Mouse (Mus musculus): ENCODE data around the gene Ube2o.
"Not testable (repeated sequence)": the region's sequence is repeated elsewhere in the genome, so short reads cannot be mapped to it uniquely, and the experiment has no call there.

Ube2o gene

DNA sequence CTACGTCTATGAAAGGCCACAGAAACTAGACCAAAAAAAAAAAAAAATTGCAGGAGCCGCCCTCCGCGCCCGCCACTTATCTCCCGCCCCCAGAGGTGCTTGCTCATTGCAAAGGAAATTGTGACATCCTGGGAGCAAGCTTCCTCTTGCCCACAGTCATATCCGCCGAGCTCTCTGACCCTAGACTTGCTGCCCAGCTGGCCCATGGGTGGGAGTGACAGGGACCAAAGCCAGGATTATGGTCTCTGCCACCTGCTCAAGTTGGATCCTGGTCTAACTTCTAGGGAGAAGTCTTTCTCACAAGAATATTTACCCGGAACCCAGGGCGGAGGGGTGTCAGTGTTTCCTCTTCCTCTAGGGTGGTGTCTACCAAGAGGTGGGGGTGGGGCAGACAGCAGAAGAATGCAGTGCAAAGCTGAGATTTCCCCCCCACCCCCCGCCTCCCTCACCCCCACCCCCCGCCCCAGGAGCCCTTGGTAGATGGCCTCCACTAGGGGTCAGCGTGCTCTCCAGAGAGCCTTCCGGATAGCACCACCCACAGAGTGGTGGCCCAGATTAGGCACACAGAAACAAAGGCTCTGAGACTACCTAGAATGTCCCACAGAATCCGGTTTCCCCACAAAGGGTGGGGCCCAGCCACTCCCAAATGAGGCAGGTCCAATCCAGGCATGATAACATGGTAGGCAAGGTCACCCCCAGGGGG lies 34.6 kb upstream of the Ube2o start:
- DNase-seq (ENCODE audit: extremely low spot score): peak; percentile 23

DNA sequence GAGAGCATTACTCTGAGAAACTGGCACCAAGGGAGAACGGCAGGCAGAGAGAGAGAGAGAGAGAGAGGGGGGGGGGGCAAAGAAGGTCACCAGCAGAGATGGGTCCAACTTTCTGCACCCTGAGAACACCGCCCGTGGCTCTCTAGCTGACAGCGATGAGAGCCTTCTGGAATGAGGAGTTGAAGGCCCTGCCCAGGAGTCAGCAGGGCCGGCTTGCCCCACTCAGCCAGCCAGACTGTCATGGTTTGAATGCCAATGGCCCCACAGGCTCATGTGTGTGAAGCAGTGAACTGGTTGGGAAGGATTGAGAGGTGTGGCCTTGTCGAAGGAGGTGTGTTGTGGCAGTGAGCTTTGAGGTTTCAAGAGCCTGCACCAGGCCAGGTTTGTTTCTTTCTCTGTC lies 32.0 kb upstream of the Ube2o start:
- DNase-seq (ENCODE audit: extremely low spot score): no peak

DNA sequence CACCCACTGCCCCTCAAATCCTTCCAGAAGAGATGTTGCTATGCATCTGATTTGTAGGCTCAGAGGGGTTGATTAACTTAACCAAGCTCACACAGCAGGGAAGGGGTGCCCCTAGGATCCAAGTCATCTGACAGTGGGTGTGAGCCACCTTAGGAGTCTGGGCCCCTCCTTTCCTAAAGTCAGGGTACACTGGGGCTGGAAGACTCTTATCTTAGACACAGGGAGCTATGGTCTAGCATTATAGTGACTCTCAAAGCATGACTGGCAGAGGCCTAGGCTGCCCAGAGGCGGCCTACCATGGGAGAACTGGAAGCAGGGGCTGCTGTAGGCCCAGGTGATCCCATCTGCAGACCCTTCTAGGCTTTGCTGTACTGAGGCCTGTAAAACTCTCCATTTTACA lies 31.3 kb upstream of the Ube2o start:
- no peak for DNase-seq (ENCODE audit: extremely low spot score)

DNA sequence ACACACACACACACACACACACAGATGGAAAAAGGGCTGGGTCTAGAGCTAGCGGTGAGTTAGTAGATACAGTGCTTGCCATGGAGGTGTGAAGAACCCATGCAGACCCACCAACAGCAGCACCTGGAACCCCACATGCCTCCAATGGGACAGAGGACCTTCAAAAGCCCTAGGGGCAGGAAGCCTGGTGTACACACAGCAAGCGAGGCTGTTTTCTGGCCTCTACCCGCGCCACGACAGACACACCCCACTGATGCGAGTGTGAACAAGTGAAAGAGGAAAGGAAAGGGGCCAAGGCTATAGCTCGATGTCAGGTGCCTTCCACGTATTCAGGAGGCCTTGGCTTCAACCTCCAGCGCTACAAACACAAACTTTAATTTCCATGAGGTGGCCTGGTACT lies 30.6 kb upstream of the Ube2o start:
- DNase-seq (ENCODE audit: extremely low spot score): no peak

DNA sequence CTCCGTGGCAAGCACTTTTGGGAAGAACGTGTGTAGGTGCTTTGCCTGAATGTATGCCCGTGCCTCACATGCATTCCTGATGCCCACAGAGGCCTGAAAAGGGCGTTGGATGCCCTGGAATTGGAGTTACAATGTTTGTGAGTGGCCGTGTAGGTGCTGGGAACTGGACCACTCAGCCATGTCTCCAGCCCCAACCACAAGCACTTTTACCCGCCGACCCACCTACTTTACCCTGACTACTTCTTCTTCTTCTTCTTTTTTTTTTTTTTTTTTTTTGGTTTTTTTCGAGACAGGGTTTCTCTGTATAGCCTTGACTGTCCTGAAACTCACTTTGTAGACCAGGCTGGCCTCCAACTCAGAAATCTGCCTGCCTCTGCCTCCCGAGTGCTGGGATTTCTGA lies 29.9 kb upstream of the Ube2o start:
- DNase-seq (ENCODE audit: extremely low spot score): not testable (repeated sequence)

DNA sequence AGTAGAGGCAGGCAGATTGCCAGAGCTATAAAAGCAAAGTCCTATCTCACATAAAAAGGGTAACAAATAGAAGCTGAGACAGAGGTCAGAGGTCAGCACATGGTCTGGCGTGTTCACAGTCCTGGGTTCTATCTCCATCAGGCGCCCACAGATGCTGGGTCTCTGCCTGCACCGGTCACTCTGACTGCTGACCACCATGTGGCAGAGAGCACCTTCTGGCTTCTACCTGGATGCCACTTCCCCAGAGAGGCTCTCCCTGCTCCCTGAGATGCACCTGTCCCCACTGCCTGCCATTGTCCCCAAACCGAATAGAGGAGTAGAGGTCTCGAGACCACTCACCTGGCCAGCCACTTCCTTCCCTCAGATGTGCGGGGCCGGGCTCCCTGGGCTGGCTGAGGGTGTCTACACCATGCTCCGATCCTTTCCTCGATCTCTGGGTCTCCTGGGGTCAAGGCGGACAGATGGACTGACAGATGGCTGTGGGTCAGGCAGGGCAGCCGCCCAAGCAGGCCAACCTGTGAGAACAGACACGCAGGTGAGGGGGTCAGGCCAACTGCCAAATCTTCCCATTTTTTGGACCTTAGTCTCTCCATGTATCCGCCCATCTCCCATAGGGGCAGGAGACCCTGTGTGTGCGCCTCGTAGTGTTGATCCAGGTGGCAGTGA lies 28.9 kb upstream of the Ube2o start:
- DNase-seq (ENCODE audit: extremely low spot score): no peak

DNA sequence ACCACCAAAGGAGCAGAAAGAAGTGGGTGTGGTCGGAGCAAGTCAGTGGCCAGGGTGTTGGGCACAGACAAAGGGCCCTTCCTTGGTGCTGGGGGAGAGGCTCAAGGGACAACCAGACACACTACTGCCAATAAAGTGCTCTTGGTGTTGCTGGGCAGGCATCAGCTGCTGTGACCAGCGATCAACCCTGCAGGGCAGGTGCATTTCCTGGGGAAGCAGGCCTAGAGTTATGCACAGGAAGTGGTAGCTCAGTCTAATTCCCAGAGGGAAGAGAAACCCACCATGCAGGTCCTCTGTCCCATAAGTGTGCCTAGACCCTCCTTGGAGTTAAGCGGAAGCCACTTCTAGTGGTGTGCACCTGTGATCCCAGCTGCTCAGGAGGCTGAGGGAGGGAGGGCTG lies 26.5 kb upstream of the Ube2o start:
- DNase-seq (ENCODE audit: extremely low spot score): no peak

DNA sequence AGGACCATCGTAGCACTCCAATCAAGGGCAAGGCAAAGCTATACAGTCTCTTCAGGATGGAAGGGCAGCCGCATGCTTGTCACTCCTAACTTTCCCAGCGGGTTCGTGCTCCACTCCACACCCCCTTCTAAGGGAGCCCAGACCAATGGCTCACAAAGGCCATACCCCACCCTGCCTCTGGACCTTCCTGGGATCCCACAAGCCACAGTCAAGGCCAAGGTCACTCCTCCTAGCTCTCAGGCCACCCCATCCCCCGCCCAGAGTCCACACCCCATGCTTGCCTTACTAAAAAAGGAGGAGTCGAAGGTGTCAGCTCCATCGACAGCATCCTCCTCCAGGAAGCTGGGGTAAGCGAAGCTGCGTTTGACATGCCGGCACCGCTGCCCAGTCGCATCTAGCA lies 22.9 kb upstream of the Ube2o start:
- DNase-seq (ENCODE audit: extremely low spot score): no peak

DNA sequence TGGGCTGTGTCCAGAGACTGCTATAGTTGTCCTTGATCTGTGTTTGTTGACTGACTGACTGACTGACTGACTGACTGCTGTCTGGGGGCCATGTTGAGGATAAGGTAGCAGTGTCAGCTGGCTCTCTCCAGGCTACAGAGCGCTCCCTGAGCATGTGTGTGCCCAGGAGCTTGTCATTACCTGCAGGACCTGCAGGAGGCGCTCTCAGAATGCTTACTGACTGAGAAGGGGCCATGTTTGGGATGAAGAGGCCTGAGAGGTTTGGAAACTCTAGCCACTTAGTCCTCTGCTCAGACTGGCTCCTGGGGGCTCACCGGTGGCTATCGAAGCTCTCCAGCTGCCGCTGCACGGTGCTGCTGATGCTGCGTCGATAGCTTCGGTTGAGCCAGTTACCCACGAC lies 22.1 kb upstream of the Ube2o start:
- DNase-seq (ENCODE audit: extremely low spot score): no peak

DNA sequence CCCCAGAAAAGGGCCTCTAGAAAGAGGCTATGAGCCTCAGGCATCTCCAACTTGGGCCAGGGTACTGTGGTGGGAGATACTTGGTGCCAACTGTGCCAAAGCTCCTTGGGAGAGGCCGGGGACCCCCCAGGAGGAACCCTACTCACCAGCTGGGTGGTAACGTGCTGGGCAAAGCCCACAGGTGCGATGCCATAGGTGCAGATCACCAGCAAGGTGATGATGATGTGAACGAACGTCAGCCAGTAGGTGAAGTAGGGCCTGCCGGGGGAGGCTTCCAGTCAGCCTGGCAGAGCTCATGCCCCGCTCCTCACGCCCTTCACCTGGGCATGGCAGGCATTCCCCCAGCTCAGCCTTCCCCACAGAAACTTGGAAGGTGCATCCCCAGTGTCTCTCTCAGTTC lies 20.8 kb upstream of the Ube2o start:
- no peak for DNase-seq (ENCODE audit: extremely low spot score)

DNA sequence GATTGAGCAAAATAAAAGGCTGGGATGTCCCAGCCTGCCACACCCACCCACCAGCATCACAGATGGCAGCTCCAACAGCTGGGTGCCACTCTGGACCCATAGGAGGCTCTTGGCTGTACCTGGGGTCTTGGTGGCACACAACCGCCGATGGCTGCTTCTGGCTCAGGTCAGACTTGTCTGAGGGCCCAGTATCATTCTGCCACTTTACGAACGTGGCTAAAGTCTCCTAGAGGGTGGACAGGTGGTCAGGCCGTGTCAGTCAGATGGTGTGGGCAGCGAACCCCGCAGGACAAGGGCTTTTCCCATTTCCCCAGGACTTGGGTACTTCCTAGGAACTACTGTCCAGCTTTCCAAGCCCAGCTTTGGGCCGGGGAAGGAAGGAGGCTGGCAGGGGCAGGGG lies 19.9 kb upstream of the Ube2o start:
- no peak for DNase-seq (ENCODE audit: extremely low spot score)

DNA sequence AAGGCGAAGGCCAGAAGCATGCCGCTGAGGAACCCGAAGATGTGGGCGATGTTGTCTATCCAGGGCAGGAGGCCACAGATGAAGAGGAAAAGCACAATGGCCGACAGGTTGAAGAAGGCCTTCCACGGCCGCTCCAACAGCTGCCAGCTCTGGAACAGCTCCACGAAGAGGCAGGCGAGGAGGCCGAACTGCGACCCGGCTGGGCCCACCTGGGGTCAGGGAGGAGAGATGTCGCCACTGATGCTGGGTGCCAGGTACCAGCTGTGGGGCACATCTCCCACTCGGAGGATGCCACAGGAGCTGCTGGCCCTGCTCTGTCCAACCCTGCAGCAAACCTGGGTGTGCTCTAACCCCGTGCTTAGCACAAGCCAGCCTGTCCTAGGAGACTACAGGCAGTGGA lies 18.0 kb upstream of the Ube2o start:
- no peak for DNase-seq (ENCODE audit: extremely low spot score)

DNA sequence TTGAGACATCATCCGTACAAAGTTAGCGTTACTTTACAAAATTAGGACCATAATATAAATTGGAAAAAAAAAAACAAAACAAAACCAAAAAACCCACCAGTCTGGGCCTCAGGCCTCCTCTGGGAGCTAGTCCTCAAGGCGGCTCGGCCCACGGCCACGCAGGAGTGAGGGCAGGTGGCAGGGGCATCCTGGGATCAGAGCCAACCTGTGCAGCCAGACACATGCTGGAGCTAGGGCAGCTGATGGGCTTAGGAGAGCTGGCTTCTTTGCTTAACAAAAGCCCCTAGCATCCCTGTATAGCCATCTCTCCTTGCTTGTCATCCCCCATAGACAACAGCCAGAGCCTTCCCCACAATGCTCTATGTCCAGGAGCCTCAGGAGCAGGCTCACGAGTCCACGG lies 16.9 kb upstream of the Ube2o start:
- no peak for DNase-seq (ENCODE audit: extremely low spot score)

DNA sequence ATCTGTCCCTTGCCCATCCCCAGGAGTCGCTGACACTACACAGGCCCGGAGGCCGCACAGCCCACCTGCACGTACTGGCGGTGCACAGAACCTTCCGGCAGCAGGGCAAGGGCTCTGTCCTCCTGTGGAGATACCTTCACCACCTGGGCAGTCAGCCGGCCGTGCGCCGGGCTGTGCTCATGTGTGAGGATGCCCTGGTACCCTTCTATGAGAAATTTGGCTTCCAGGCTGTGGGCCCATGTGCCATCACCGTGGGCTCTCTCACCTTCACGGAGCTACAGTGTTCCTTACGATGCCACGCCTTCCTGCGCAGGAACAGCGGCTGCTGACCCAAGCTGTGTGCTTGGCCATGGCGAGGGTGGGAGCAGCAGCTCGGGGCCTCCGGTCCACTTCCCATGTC lies 15.5 kb upstream of the Ube2o start:
- no peak for DNase-seq (ENCODE audit: extremely low spot score)

DNA sequence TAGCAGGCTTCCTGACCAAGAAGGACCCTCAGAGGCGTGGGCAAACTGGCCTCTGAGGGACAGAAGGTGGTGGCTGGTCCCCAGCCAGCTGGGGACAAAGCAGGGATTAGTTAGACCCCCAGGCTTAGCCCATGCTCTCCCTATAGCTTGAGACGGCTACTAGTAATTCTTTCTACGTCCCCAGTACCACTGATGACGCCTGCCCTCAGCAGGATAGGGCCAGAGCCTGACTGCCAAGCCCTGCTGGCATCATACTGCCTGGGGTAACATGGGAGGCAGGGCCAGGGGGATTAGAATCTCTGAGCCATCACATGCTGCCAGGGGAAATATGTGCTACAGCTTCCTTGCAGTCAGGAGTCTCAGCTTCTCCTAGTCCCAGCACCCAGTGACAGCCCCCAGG lies 12.1 kb upstream of the Ube2o start:
- DNase-seq (ENCODE audit: extremely low spot score): no peak

DNA sequence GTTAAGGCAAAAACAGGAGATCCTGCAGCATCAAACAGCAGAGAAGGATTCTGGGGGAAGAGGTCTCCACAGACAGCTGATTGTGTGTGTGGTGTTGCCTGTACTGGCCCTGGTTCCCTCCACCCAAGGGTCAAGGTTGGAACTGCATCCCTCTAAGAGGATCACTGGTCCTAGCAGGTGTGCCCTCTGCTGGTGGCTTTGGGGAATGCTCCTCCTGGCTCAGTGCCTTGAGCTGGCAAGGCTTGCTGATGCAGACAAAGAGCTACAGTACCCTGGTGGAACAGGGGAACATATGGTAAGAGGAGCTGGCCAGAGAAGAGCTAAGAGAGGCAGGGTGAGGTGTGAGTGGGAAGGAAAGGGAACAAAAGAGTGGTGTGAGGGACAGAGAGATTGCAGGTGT lies 11.2 kb upstream of the Ube2o start:
- DNase-seq (ENCODE audit: extremely low spot score): peak; percentile 92

DNA sequence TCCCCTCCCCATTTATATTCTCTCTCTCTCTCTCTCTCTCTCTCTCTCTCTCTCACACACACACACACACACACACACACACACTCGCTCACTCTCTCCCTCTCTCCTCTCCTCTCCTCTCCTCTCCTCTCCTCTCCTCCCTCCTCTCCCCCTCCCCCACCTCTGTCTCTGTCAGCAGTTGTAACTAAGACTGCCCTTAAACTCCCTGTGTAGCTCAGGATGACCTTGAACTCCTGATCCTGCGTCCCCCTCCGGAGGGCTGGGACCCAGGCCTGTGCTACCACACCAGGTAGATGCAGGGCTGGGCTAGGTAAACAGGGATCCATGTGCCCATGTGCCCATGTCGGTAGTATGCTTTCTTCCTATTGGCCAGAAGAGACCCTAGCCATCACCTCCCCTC lies 10.4 kb upstream of the Ube2o start:
- no peak for DNase-seq (ENCODE audit: extremely low spot score)

DNA sequence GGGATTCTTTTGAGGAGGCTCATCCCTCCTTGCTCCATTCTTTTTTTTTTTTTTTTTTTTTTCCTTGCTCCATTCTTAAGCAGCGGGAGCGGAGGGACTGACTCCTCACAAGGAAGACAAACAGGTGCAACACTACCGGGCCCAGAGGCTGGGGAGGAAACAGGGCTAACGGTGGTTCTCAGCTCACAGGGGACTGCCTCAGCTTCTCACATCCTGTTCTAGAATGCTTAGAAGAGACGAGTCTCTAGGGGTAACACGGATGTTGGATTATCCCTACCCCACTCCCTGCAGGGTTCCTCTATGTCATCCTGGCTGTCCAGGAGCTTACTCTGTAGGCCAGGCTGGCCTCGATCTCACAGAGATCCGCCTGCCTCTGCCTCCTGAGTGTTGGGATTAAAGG lies 8.3 kb upstream of the Ube2o start:
- no peak for DNase-seq (ENCODE audit: extremely low spot score)

DNA sequence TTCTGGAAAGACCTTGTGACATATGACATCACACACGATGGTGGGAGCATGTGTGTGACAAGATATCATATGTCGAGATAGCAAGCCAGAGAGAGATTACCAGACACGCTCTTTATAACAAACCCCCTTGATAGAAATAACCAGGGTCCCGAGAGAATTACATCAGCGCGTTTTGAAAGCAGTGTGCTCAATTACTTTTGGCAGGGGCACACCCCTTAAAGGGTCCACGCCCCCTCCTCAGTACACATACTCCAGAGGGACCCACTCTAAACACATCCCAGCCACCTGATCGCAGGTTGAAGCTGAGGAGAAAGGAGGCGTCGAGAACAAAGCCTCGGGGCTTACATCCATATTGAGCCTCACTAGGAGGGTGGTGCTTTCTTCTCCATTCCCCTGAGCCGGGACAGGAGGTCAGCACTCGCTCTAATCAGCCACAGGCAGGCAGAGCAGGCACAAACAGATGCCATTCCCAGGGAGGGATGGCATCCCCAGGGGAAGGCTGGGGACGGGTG lies 7.8 kb upstream of the Ube2o start:
- DNase-seq (ENCODE audit: extremely low spot score): no peak

DNA sequence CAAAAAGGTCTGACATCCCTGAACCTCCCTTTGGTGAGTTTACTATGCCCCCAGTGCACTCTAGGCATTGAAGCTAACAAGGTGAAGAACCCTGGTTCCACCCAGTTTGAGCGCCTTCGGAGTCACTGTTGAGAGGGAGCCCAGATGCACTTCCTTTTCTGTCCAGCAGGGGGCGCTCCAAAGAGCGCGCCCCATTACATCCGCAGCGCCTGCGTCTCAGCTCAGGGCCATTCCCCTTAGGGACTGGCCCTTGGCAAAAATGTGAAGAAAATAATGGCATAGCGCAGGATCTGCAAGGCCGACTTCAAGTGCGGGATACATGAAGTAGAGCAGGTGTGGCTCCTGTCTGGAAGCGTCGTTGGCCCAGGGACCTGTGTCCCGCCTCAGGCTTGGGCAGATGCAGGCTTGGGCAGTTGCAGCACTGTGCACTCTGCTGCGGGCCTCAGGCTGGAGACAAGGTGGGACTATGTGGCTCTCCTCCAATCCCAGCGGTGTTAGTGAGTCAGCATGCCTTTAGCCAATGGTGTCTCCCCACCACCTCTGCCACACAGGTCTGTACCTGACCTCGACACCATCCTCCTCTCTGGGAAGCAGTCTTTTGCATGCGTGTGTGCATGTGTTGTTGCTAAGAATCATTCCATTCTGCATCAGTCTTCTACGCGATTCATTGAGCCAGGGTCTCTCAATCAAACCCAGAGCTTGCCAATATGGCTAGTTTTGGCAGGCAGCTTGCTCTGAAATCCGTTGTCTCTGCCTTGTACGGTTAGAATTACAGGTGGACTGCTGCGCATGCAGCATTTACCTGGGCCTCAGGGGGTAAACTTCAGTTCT lies 5.8 kb upstream of the Ube2o start:
- peak; percentile 70 for DNase-seq (ENCODE audit: extremely low spot score)

DNA sequence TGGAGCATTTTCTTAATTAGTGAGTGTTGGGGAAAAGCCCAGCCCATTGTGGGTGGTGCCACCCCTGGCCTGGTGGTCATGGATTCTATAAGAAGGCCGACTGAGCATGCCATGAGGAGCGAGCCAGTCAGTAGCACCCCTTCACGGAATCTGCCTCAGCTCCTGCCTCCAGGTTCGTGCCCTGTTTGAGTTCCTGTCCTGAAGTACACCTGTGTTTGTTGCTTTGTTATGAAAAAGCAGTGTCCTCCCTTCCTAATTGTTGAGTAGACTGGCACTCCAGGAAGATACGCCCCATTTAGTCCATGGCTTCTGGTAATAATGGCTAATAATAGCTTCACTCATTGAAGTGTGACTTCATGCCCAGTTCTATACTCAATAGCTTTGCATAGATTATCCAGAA lies 5.1 kb upstream of the Ube2o start, which contains the start of gene Aanat:
Aanat (plus strand) TSS at position 123 of the 400 bp plus-strand sequence.
- DNase-seq (ENCODE audit: extremely low spot score): no peak

DNA sequence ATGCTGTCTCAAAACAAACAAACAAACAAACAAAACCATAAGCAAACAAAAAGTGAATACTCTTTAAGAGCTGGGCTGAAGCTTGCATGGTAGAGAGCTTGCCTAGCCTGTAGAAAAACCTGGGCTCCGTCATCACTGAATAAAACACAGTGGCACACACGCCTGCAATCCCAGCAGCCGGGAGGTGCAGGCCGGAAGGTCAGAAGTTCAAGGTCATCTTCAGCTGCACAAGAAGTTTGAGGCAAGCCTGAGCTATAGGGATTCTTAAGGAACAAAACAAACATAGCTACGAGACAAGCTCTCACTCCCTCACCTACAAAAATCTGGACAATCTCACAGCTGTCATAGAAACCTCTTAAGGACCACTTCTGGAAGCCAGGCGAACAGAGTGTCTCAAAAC lies 4.4 kb upstream of the Ube2o start:
- DNase-seq (ENCODE audit: extremely low spot score): no peak
